Mouse (Mus musculus): ENCODE data around the gene Gm49510. TPM values are rescaled to one million over a fixed set of nuclear protein-coding genes. Genes with fewer than 3 reads are reported as not detected.

Gene Gm49510
- not detected for total RNA-seq (2021)

- intact Hi-C loops (cut with DNase I), result no loop called here
- DNase-seq (ENCODE audit: extremely low spot score in 1 of 2, low spot score in 2 of 2), result no peak
These were observed at the start of gene Gm49510 for GRCm38 (mm10) chr15:78899409-78899739. Gene Gm49510 (plus strand): TSS chr15:78899667.

- no peak for DNase-seq (ENCODE audit: extremely low spot score in 1 of 2, low spot score in 2 of 2)
- intact Hi-C loops (cut with DNase I), result loop anchor here (2.0 kb wide), 1 partner anchor 23 kb away; no protein-coding TSS in a partner anchor
These were observed 49.2 kb upstream of the Gm49510 start for GRCm38 (mm10) chr15:78850059-78850824.

- DNase-seq (ENCODE audit: extremely low spot score in 1 of 2, low spot score in 2 of 2), result no peak
- intact Hi-C loops (cut with DNase I), result loop anchor here (2.0 kb wide), 1 partner anchor 24 kb away; no protein-coding TSS in a partner anchor
These were observed 48.5 kb upstream of the Gm49510 start for GRCm38 (mm10) chr15:78850944-78851343.

- intact Hi-C loops (cut with DNase I), result loop anchor here (2.0 kb wide), 1 partner anchor 25 kb away; no protein-coding TSS in a partner anchor
- DNase-seq (ENCODE audit: extremely low spot score in 1 of 2, low spot score in 2 of 2), result peak; percentile 83 to 93
These were observed 47.8 kb upstream of the Gm49510 start for GRCm38 (mm10) chr15:78851505-78852153.

- DNase-seq (ENCODE audit: extremely low spot score in 1 of 2, low spot score in 2 of 2), result no peak
- intact Hi-C loops (cut with DNase I), result no loop called here
These were observed 44.0 kb upstream of the Gm49510 start, which contains the start of gene Lgals2 for GRCm38 (mm10) chr15:78855303-78855965. Gene Lgals2 (minus strand): TSS chr15:78855529.

- intact Hi-C loops (cut with DNase I), result no loop called here
- DNase-seq (ENCODE audit: extremely low spot score in 1 of 2, low spot score in 2 of 2), result peak in 1 of 2 experiments; percentile 56
These were observed 42.5 kb upstream of the Gm49510 start for GRCm38 (mm10) chr15:78857009-78857408.

- intact Hi-C loops (cut with DNase I), result no loop called here
- DNase-seq (ENCODE audit: extremely low spot score in 1 of 2, low spot score in 2 of 2), result no peak
These were observed 40.2 kb upstream of the Gm49510 start for GRCm38 (mm10) chr15:78859311-78859710.

- intact Hi-C loops (cut with DNase I), result no loop called here
- peak in 1 of 2 experiments; percentile 68 for DNase-seq (ENCODE audit: extremely low spot score in 1 of 2, low spot score in 2 of 2)
These were observed 39.8 kb upstream of the Gm49510 start for GRCm38 (mm10) chr15:78859714-78860113.

GRCm38 (mm10) chr15:78862280-78862679 is 37.2 kb upstream of the Gm49510 start:
- intact Hi-C loops (cut with DNase I), result no loop called here
- DNase-seq (ENCODE audit: extremely low spot score in 1 of 2, low spot score in 2 of 2), result no peak

GRCm38 (mm10) chr15:78863154-78863553 is 36.3 kb upstream of the Gm49510 start:
- DNase-seq (ENCODE audit: extremely low spot score in 1 of 2, low spot score in 2 of 2), result no peak
- intact Hi-C loops (cut with DNase I), result no loop called here

GRCm38 (mm10) chr15:78863852-78864253 is 35.6 kb upstream of the Gm49510 start:
- DNase-seq (ENCODE audit: extremely low spot score in 1 of 2, low spot score in 2 of 2), result no peak
- intact Hi-C loops (cut with DNase I), result no loop called here

GRCm38 (mm10) chr15:78868398-78868797 is 31.1 kb upstream of the Gm49510 start:
- peak in 1 of 2 experiments; percentile 81 for DNase-seq (ENCODE audit: extremely low spot score in 1 of 2, low spot score in 2 of 2)
- intact Hi-C loops (cut with DNase I), result loop anchor here (5.0 kb wide), 1 partner anchor 41 kb away; no protein-coding TSS in a partner anchor

- intact Hi-C loops (cut with DNase I), result loop anchor here (5.0 kb wide), 1 partner anchor 42 kb away; no protein-coding TSS in a partner anchor
- no peak for DNase-seq (ENCODE audit: extremely low spot score in 1 of 2, low spot score in 2 of 2)
These were observed 30.6 kb upstream of the Gm49510 start for GRCm38 (mm10) chr15:78868826-78869233.

GRCm38 (mm10) chr15:78869775-78870174 is 29.7 kb upstream of the Gm49510 start:
- DNase-seq (ENCODE audit: extremely low spot score in 1 of 2, low spot score in 2 of 2), result no peak
- intact Hi-C loops (cut with DNase I), result loop anchor here (5.0 kb wide), 1 partner anchor 42 kb away; no protein-coding TSS in a partner anchor

- DNase-seq (ENCODE audit: extremely low spot score in 1 of 2, low spot score in 2 of 2), result no peak
- intact Hi-C loops (cut with DNase I), result no loop called here
These were observed 27.4 kb upstream of the Gm49510 start for GRCm38 (mm10) chr15:78872021-78872608.

GRCm38 (mm10) chr15:78873803-78874435 is 25.5 kb upstream of the Gm49510 start:
- no peak for DNase-seq (ENCODE audit: extremely low spot score in 1 of 2, low spot score in 2 of 2)
- intact Hi-C loops (cut with DNase I), result no loop called here

GRCm38 (mm10) chr15:78874989-78875388 is 24.5 kb upstream of the Gm49510 start:
- DNase-seq (ENCODE audit: extremely low spot score in 1 of 2, low spot score in 2 of 2), result no peak
- intact Hi-C loops (cut with DNase I), result no loop called here

GRCm38 (mm10) chr15:78875537-78875936 is 23.9 kb upstream of the Gm49510 start:
- DNase-seq (ENCODE audit: extremely low spot score in 1 of 2, low spot score in 2 of 2), result no peak
- intact Hi-C loops (cut with DNase I), result no loop called here

All from left cerebral cortex, postnatal 10 days (tissue).